Mouse (Mus musculus): ENCODE measurements around the gene Plekhm3.
A peak's percentile ranks its signal among the peaks of the same experiment; 100 is the strongest.

Plekhm3 gene

GRCm38 (mm10) chr1:64757254-64757653, 199.4 kb downstream of the Plekhm3 start:
- no peak for DNase-seq

- DNase-seq, result no peak
These were observed 200.0 kb downstream of the Plekhm3 start for GRCm38 (mm10) chr1:64756640-64757030.

GRCm38 (mm10) chr1:64755971-64756639, 200.5 kb downstream of the Plekhm3 start:
- no peak for DNase-seq

- DNase-seq, result no peak
These were observed 202.0 kb downstream of the Plekhm3 start for GRCm38 (mm10) chr1:64754658-64755057.

GRCm38 (mm10) chr1:64753668-64754067, 203.0 kb downstream of the Plekhm3 start:
- no peak for DNase-seq

- DNase-seq, result no peak
These were observed 203.5 kb downstream of the Plekhm3 start for GRCm38 (mm10) chr1:64753109-64753508.

- no peak for DNase-seq
These were observed 212.0 kb downstream of the Plekhm3 start for GRCm38 (mm10) chr1:64744616-64745015.

GRCm38 (mm10) chr1:64742741-64743408, 213.7 kb downstream of the Plekhm3 start:
- no peak for DNase-seq

- no peak for DNase-seq
These were observed 218.0 kb downstream of the Plekhm3 start for GRCm38 (mm10) chr1:64738661-64739082.

- DNase-seq, result no peak
These were observed 218.5 kb downstream of the Plekhm3 start for GRCm38 (mm10) chr1:64738180-64738555.

GRCm38 (mm10) chr1:64737502-64738179, 219.0 kb downstream of the Plekhm3 start, which contains the start of gene Fzd5:
Gene Fzd5 (minus strand): TSS chr1:64737751.
- peak; percentile 69 for DNase-seq

- DNase-seq, result peak; percentile 38
These were observed 219.7 kb downstream of the Plekhm3 start for GRCm38 (mm10) chr1:64736681-64737501.

All from cerebellum, adult 8-10 months (tissue).